Mouse (Mus musculus): ENCODE results near the gene Hdac6.
A peak's percentile ranks its signal among the peaks of the same experiment; 100 is the strongest.

Hdac6 gene

DNA sequence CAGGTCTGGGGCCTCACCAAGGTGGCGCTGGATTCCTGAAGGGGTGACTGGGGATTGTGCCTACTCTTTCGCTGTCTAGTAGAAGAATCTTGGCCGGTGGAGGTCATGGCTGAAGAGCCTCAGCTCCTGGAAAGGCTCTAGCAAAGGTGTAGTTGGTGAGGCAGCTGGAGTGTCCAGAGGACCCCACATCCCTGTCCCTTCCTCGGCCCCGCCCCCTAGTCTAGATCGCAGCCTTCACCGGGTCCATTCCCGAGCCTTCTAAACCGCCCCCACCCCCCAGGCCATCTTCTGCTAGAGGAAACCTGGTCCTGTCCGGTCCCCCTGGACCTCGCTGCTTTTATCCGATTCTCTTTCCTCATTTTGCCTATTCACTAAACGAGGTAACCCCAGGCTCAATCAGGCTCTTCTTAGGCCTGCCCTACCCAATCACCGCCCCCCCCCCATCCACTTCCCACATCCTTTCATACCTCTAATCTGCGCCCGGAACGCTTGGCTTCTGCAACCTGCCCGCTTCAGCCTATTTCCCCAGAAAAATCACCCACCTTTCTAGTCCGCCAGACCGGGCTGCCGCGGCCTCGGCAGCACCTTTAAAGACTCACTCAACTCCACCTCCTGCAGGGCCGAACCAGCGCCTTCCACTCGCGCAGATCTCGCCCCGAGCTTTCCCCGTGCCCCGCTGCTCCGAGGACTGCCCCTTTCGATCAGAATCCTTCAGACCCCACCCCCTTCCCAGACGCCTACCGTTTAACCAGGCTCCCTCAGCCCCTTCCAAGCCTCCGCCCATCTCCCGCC, at the start of gene Hdac6:
Hdac6 (minus strand) TSS at position 782 of the 792 bp plus-strand sequence.
- no peak for DNase-seq (ENCODE audit: low read depth, low spot score)

DNA sequence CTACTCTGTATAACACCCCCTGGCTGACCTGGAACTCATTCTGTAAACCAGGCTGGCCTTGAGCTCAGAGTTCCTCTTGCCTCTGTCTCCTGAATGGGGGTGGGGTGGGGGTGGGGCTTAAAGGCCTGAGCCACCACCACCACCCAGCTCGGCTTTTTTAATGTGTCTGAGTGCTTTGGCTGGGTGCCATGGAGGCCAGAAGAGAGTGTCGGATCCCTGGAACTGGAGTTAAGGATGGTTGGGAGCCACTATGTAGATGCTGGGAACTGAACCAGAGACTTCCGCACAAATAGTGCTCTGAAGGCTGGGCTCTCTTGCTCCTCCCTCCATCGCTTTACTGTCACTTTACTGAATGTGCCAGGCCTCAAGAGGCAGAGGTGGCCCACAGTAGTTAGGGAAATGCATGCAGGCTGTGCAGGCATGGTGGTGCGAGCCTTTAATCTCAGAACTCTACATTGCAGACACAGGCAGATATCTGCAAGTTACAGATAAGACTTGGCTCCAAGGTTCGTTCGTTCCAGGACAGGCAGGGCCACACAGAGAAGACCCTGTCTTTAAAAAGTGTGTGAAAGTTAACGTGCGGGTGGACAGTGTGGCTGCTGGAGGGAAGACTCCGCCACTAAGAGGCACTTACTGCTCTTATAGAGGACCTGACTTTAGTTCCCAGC, 45.5 kb upstream of the Hdac6 start:
- DNase-seq (ENCODE audit: low read depth, low spot score), result no peak

DNA sequence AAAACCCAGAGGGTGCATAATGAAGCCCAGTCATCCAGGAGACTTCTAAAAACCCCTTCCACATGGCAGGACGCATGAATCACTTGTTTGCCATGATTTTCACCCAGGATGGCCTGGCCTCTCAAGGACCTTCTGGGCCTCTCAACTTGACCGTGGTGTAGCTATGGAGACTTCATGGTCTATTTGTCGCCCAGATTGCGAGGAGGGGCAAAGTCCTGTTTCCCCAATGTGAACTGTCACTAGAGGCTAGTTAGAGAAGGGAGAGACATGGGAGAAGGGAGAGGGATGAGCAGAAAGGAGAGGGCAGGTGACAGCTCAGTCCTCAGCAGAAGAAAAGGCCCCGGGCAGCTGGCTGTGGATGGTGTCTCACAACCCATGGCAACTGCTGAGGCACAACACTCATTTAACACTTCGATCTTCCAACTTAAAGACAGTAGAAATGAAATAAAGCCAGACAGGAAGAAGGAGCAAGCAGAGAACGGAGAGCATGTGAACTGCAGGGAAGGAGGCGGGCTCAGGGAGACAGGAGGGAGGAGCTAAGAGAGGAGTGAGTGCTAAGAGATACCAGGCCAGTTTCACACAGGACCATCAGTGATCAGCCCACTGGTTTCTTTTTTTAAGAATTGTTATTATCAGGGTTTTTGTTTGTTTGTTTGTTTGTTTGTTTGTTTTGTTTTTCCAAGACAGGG, 44.8 kb upstream of the Hdac6 start:
- no peak for DNase-seq (ENCODE audit: low read depth, low spot score)

DNA sequence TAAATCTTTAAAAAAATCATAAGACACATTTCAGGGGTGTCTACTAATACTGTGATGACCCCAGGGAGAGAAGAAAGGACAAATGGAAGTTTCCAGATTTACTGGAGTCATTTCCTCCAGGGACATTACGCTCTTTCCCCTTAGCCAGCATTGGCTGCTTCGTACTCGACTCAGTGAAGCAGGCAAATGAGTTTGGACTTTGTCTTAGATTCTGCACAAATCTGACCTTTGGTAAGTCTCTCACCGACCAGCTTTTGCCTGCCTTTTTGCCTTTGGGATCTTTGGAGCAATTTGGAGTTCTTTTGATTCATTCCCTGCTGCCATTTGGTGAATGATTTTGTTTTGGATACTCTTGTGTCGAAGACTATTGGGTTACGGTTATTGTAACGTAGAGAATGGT, 33.7 kb upstream of the Hdac6 start:
- no peak for DNase-seq (ENCODE audit: low read depth, low spot score)

DNA sequence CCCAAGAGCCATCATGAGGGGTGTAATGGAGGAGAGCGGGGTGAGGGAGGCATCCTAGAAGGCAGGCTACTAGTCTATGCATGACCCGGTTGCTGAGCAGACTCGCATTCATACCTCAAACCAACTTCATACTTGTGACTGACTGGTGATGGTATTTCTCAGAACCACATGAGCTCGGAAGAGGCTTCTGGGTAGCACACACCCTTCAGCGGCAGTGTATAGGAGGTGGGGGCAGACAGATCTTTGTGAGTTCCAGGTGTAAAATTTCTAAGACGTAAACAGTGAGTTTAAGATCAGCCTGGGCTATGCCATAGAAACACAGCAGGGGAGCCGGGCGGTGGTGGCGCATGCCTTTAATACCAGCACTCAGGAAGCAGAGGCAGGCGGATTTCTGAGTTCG, 30.2 kb upstream of the Hdac6 start, which contains the start of gene Gata1:
Gata1 (minus strand) TSS at position 180 of the 400 bp plus-strand sequence.
- no peak for DNase-seq (ENCODE audit: low read depth, low spot score)

DNA sequence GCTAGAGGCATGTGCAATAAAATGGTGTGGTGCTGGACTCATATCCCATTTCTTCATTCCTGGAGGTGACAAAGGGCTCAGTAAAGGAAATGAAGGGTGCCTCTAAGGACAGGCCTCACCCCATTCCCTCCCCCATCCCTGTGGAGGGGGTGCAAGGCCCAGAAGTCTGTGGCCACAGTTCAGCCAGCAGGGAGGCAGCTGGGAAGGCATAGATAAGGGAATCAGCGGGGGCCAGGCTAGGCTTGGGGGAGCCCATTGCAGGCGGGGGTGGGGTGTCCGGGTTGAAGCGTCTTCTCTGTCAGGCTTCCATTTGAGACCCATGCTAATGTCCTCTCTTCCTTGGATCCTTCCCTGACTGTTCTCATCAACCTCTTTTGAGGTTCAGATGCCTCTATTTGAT, 23.6 kb upstream of the Hdac6 start:
- DNase-seq (ENCODE audit: low read depth, low spot score), result no peak

DNA sequence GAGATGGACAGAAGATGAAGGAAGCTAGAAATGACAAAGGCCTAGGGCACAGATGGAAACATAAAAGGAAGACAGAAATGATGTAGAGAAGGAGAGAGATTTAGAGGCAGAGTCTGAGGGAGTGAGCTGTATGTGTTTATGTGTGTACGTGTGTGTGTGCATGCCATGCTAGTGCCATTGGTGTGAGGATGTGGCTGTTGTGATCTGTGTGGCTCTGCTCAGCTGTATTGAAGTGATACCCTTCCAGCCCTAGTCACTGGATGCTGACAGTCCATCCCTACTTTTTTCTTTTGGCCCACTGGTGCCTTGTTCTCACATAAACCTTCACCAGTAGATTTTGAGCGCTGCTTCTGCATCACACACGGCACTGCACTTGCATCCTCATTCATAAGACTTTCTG, 21.2 kb upstream of the Hdac6 start:
- no peak for DNase-seq (ENCODE audit: low read depth, low spot score)

DNA sequence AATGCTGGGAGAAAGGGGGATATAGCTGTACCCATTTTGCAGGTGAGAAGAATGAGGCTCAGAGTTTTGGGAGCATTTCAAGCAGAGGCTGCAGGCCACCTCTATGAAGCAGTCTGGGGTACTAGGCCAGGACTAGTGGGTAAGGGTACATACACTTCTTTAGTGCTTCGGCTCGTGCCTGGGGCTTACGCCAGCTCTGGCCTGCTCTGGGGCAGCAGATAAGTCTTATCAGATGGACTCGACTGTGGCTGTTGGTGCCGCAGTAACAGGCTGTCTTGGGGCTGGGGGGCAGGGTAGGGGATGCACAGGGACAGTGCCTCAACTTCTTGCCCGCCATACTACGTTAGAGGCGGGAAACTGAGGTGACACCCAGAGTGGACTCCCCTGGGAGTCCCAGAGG, 20.5 kb upstream of the Hdac6 start:
- no peak for DNase-seq (ENCODE audit: low read depth, low spot score)

DNA sequence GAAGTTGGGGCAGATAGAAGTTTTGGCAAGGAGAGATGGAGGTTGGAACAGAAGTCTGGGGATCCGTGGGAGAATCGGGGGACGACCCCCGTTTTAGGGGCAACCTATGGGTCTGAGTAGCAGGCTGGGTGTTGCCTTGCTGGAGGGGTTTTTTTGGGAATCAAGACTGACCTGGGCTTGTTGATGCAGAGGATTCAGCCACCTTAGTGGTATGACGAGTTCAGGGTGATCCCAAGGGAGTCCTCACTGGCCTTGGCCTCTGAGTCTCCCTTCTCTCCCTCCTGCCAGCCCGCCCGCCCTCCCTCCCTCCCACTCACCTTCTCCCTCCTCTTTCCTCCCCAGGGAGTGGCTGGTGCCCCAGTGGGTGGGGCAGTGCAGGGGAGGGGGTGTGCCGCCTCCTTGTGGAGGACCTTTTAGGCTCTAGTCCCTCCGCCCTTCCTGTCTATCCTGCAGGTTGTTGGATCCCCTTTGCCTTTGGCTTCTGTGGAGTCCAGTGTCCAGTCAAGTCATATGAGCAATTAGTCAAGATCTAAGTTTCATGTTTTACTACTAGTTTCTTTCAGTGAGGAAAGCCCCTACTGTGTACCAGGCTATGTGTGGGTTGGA, 20.0 kb upstream of the Hdac6 start:
- DNase-seq (ENCODE audit: low read depth, low spot score), result no peak

DNA sequence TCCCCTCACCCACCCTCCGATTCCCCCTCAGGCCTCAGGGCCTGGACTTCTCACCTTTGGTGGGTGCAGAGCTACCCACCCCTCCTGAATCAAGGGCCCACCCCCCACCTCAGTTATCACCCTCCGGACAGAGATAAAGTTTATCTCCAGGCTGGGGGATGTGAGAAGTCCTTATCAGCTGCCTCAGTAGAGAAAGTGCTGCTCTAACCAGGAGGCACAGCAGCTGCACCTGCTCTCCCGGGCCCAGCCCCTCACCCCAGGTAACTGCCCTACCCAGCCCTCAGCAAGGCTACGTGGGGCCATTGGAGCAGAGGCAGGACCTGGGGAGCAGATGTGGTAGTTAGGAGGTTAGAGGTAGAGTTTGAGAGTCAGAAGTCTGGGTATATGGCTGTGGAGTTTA, 18.5 kb upstream of the Hdac6 start:
- DNase-seq (ENCODE audit: low read depth, low spot score), result no peak

DNA sequence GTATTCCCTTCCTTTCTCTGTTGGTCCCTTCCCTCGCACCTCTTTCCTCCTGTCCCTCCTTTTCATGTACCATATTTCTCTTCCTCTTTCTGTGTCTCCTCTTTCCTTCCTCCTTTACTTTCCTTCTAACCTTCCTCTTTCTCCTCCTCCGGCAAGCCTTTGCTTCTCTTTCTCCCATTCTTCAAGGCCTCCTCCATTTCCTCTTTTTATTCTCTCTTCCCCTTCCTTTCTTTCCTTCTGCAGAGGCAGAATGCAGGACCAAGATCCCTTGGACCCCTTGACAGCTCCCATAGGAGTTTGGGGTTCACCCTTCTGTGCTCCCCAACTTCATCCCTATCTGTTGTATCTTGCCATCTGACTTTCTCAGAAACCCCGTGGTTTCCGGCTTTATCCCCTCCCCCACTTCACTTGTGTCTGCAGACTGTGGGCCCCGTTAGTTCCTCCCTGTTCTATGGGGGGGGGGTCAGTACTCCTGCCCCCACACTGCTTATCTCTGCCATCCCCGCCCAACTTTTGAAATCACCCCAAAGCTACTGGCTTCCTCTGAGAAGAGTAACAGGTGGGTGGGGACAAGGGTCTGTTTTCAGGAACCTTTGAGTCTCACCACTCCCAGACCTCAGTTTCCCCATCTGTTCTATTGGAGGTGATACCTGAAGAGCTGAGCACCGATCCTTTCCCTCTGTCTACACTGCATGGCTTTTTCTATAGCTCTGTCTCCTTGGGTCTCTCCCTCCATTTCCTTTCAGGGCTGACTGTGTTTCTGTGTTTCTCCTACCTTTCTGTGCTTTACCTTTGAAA, 16.3 kb upstream of the Hdac6 start:
- DNase-seq (ENCODE audit: low read depth, low spot score), result peak; percentile 53

DNA sequence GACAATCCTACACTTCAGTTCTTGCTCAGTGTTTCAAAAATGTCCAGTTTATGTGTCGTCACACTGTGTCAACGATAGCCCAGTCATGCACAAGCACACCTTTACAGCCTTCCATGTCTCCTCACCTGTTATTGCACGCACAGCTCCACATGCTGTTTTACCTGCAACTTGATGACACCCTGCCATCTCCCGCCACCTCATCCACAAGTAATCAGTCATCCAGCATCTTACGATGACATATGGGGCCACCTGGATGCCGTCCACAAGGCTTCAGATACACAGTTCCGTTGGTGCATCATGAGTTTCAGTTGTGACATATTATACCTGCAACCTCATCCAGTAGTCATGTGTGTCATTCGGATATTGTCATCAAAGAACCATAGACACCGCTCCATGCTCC, 11.2 kb upstream of the Hdac6 start:
- no peak for DNase-seq (ENCODE audit: low read depth, low spot score)

DNA sequence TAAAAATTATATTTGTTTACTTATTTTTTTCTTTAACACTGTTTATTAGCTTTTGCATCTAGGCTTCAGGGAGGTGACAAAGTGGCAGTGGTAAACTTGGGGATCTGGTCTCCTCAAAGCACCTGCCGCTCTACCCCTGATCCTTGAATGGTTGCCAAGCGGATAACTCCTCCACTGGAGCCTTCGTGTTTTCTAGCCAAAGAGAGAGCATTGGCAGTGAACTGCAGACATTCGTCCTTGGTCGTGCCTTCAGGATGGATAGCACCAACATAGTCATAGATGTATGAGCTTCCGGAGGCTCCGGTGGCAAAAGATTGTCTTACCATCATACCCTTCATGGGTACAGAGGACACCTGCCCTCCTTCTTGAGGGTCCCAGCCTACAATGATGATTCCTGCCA, 2.4 kb upstream of the Hdac6 start:
- DNase-seq (ENCODE audit: low read depth, low spot score), result no peak

DNA sequence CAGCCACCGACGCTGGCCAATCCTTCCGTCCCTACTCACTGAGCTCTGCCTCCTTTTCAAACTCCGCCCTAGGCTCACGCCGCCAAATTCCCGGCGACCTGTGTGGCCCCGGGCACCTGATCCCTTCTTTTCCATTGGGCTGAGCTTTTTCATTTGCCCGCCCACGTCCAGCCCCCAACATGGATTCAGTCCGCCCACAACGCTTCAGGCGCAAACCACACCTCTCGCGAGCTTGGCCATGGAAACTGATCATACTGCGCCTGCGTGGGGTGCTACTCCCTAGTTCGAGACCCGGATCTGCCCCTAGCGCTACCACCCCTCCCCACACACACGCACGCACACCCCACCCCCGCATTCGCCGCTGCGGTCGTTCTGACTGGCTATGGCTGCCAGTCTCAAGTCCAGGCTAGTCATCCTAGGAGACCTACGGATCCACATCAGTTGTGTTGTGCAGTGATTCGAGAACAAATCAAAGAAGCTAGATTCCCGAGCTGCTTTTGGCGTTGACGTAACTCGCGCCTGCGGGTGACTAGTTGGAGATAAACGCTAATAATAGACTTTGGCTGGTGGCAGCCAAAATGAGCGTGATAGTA, 307 bp upstream of the Hdac6 start:
- DNase-seq (ENCODE audit: low read depth, low spot score), result peak; percentile 94

DNA sequence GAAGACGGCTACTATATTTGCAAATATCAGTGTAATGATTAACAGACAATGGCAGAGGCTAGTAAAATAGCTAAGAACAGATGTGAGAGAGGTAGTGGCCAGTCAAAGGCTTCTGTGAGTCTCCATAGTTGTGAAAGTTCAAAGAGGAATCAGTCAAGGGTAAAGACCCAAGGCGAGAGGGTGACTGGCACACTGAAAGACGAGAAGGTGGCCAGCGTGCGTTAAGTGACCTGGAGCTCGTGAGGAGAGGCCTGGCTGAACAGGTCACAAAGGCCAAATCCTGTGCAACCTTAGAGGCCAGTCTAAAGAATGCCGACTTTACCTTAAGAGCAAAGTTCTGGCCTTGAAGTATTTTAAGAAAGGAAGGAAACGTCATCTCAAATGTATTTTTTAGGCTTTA, 2.1 kb downstream of the Hdac6 start:
- no peak for DNase-seq (ENCODE audit: low read depth, low spot score)

DNA sequence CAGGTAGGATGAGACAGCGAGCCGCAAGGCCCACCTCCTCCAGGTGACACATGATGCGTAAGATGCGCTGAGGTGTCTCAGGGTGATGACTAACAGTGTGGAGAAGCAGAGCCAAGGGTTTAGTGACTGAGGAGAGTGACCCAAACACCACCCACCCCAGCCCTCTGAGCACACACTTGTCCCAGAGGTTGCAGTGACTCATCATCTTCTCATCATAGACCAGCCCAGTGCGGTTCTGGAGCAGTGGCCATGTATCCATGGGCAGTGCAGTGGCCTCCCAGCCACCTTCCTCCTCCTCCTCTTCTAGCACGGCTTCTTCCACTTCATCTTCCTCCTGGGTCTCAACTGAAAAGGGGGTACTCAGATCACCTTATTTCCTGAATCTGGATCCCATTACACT, 10.0 kb downstream of the Hdac6 start:
- no peak for DNase-seq (ENCODE audit: low read depth, low spot score)

DNA sequence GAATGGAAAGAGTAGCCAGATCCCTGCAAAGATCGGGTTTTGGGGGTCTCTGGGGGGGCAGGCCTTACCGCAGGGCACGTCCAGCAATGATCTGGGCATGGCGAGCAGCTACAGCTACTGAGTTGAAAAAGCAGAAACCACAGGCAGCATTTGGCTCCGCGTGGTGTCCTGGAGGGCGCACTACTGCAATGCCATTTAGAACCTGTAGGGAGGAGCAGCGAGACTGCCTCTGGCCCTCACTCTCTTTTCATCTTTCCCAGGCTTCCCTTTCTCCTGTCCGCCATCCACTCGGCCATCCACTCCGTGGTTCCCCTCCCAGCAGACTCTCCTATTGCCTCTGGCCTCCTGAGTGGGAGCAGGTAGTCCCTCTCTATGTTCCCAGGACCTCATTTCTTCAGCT, 10.8 kb downstream of the Hdac6 start:
- no peak for DNase-seq (ENCODE audit: low read depth, low spot score)

DNA sequence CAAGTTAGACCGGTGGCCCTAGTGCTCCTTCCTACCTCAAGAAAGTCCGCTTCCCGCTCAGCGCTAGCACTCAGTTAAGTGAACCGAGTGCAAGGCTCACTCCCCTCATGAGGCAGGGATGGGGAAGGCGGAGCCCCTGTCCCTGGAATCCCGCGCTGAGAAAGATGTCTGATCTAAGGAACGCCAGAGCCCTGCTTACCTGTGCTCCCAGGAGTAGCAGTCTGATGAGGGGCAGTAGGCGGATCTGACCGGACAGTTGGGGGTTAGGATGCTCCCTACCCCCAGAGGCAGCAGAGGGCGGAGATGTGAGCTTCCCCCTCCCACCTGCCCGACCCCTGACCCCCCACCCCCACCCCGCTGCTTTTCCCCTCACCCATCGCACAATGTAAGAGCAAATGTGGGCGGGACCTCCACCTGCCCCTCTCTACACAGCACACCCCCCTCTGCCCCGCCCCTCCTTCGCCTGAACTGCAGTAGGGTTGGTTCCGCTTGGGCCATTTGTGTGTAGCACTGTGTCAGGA, 19.4 kb downstream of the Hdac6 start, which contains the start of gene Eras:
Eras (minus strand) TSS at position 338 of the 521 bp plus-strand sequence.
- no peak for DNase-seq (ENCODE audit: low read depth, low spot score)

DNA sequence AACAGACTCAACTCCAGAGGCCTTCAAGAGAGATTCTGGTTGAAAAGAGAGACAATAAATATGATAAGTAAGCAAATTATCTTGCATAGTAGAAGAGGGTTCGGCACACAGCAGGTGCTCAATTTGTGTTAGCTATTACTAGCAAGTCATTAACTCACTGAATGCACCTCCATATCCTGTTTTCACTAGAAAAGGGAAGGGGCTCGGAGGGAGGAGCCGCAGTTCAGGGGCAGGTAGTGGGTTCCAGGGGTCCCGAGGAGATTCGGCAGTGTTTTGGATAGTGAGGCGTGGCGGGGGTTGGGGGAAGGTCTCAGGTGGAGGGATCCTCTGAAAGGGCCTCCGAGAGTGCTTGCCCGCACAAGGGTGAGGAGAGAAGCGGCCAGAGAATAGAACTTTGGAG, 20.6 kb downstream of the Hdac6 start:
- no peak for DNase-seq (ENCODE audit: low read depth, low spot score)

DNA sequence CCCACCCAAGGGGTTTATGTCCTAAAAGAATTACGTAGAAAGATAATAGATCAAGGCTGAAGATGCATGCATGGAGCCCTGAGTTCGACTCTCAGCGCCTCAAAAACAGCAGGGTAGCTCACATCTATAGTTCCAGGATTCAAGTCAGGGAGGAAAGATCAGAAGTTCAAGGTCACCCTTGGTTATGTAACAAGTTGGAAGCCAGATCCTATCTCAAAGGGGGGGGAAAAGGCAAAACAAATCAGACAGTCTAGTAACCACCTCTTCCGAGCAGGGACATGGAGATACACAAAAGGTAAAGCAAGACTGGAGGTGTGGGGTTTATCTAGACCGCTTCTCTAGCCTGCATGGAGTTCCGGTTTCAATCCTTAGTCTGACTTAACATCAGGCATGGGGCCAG, 21.4 kb downstream of the Hdac6 start:
- no peak for DNase-seq (ENCODE audit: low read depth, low spot score)

DNA sequence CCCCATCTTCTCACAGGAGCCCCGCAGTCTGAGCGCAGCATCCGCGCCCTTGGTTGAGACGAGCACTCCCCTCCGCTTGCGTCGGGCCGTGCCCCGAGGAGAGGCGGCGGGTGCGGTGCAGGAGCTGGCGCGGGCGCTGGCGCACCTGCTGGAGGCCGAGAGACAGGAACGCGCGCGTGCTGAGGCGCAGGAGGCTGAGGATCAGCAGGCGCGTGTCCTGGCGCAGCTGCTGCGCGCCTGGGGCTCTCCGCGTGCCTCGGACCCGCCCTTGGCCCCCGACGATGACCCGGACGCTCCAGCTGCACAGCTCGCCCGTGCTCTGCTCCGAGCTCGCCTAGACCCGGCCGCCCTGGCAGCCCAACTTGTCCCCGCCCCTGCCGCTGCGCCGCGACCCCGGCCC, 25.7 kb downstream of the Hdac6 start:
- no peak for DNase-seq (ENCODE audit: low read depth, low spot score)
